Mouse (Mus musculus) layer of hippocampus, adult 9-11 months (tissue): ENCODE data around the gene Pyroxd1.

Experiments used
- DNase-seq: peaks from one replicate; pipeline ENCODE4 v3.0.0; 2022

Gene Pyroxd1

GRCm38 (mm10) chr6:142378576-142379330, 33.3 kb downstream of the Pyroxd1 start:
- no peak for DNase-seq

DNA sequence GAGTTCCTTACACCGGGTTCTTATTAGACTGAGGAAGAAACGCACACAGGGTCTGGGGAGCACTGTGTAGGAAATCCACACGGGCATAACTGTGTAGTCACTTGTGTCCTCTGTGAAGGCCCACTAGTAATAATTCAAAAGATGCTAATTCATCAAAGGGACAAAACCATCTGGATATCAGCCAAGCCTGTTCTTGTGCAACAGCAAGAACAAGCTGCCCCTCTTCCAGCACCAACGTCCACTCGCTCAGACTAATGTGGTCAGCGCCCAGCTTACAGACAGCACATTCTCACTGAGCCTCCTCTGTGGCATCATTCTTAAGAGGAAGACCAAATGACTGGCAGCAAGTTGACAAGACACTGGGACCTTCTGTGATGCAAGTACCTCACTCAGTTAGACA, 34.5 kb downstream of the Pyroxd1 start:
- DNase-seq = no peak

DNA sequence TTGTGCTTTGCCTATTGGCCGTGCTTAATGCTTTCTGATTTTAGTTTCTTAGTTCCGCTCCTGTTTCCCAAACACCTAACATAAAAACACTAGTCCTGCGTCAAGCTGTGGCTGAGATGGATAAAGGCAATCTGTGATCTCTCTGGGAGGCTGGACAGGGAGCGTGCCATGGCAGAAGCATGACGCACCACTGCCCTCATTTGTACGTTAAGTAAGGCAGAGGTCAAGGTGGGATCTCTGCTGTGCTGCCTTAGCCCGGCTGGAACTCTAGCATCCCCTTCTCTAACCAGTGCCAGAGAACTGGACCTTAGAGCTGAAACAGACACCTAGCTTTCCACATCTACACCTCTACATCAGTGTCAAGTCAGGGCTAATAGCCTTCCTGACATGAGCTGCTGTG, 36.2 kb downstream of the Pyroxd1 start:
- DNase-seq = no peak

- DNase-seq = no peak
Measured at GRCm38 (mm10) chr6:142384521-142384920, 39.1 kb downstream of the Pyroxd1 start.

GRCm38 (mm10) chr6:142386285-142387010, 41.0 kb downstream of the Pyroxd1 start:
- no peak for DNase-seq

DNA sequence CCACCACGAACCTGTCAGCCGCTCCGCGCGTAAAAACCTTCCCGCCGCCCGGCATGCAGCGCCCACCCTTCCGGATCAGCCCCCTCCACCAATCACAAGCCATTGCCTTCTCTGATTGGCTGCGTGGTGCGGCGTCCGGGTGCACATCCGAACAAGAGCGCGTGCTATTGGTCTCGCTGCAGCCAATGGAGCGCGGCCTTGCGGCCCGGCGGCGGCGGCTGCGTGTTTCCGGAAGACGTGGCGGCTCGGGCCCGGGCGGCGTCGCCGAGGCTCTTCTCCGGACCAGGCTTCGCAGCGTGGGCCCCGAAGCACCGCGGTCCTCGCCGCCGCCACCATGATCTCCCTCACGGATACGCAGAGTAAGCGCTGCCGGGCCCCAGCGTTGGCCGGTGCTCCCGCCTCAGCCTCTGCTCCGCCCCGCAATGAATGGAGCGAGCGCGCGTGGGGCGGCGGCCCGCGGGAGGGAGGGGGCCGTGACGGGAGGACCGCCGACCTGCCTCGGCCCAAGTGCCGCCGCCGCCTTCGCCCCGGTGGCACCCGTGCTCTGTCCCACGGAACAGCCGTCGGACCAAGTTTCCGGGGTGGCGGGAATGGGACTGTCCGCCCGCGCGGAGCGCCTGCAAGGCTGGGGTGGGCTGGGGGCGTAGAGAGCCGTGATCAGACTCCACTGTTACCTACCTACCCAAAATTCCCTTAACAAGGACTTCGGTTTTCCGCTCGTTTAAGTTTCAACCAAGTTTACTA, 41.7 kb downstream of the Pyroxd1 start, which contains the start of the genes Recql and Golt1b:
Recql (minus strand) TSS at position 77 of the 744 bp plus-strand sequence.
Golt1b (plus strand) TSS at position 211 of the 744 bp plus-strand sequence.
- peak; percentile 98 for DNase-seq

DNA sequence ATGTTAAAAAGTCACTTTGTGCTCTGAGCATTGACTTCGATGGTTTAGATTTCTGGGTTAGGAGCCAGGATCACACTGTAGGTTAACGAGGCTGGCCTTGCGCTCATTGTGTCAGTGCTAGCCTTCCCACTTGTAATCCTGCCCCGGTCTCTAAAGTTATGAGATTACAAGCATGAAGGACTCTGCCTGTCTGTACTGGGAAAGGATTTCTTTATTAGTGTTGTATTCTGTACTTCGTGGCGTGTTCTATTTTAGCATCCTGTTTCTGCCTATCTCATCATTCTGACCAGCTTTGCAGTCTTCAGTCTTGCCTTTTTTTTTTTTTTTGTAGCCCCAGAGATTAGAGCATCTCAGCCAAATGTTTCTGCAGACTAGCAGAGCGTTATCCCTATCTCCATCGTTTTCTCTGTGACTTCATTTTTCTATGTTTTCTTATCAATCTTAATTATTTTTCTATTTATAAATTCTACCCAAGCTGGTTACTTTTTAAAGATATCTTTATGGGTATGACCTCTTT, 42.4 kb downstream of the Pyroxd1 start:
- DNase-seq = no peak

- DNase-seq = no peak
Measured at GRCm38 (mm10) chr6:142389101-142389500, 43.6 kb downstream of the Pyroxd1 start.

GRCm38 (mm10) chr6:142392312-142392711, 46.9 kb downstream of the Pyroxd1 start:
- DNase-seq = no peak

DNA sequence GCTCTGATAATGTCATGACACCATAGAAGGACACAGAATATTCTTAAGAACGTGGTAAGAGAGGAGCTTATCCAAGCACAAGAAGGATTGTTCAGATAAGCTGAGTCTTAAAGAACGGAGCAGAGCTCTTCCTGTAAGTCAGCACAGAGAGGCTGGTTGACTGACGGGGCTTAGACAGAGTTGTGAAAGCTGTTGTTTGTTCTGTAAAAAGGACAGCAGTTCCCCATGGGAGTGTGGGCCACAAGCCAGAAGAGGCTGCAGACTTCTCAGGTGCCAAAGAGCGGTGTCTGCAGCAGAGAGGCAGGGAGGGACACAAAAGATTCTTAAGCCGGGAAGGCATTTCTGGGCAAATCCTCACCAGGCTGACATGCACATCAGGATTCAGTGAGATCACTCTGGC, 49.2 kb downstream of the Pyroxd1 start:
- DNase-seq = peak; percentile 62

- no peak for DNase-seq
Measured at GRCm38 (mm10) chr6:142395756-142396155, 50.3 kb downstream of the Pyroxd1 start.

- DNase-seq = no peak
Measured at GRCm38 (mm10) chr6:142411140-142411539, 65.7 kb downstream of the Pyroxd1 start.
